Mouse (Mus musculus) embryonic fibroblast, embryonic 13.5 days (primary cell): ENCODE measurements around the gene Qtrt1.

Source experiments
- CTCF ChIP-seq: IDR thresholded peaks from 2 replicates; pipeline ENCODE4 v1.5.1; 2011; ENCODE audit warnings: mild to moderate bottlenecking, control low read depth, low read length, moderate library complexity, borderline replicate concordance; ENCODE audit not compliant: insufficient read depth
- POLR2A ChIP-seq: IDR thresholded peaks from 2 replicates; pipeline ENCODE4 v1.6.1; 2011; ENCODE audit warnings: low read depth, mild to moderate bottlenecking, control low read depth, low read length, moderate library complexity

DNA sequence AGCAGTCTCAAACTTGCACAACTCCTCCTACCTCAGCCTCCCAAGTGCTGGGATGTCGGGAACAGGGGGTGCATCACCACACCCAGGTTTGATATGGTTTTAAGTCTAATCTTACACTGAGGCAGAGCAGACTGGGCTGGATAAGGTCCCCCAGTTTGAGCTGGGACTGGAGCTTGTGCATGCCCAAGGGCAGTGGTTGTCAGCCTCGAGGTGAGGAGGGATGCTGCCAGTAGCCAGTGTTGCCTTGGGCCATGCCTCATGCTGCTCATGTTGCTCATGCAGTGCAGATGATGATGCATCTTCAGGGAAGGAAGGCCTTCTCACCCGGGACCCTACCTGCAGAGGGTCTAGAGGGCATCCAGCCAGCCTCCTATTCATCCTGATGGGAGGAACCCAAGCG lies 6.1 kb upstream of the Qtrt1 start:
- TF ChIP-seq CTCF (no peak), POLR2A (no peak)
